Mouse (Mus musculus) embryo, embryonic 11.5 days (tissue): ENCODE data around the gene Prr32.

Experiments used
- DNase-seq: peaks from one replicate; pipeline ENCODE4 v3.0.0-alpha.2; 2012; ENCODE audit warnings: low read depth, low spot score

Gene Prr32

GRCm38 (mm10) chrX:45090604-45091003 lies at the start of gene Prr32:
Gene Prr32, plus strand, starts transcription at chrX:45090904.
- DNase-seq, result no peak
